Mouse (Mus musculus): ENCODE results near the gene Ptchd4. TPM values are rescaled to one million over a fixed set of nuclear protein-coding genes. Genes with fewer than 3 reads are reported as not detected.

Gene Ptchd4
- polyA plus RNA-seq, 1 experiment from 2014 or later = 0.70 TPM

- no peak overlapping the region for H3K9ac ChIP-seq (ENCODE audit: low read depth, low read length)
- WGBS = 53% methylated on average over 5 of the region's 5 CpGs
- peak; percentile 88 for ATAC-seq (ENCODE audit: low FRiP score, low TSS enrichment)
- no peaks in the 10 kb centered on the region; the same call in 1 of the 2 replicates for H3K27me3 ChIP-seq (ENCODE audit: control insufficient read depth, insufficient read depth, low read length)
- no peaks in the 10 kb centered on the region for H3K4me1 ChIP-seq (ENCODE audit: control insufficient read depth, insufficient read depth, low read length)
- no peak overlapping the region for H3K4me2 ChIP-seq (replicated peaks; ENCODE audit: low read depth, low read length)
- H3K4me3 ChIP-seq (ENCODE audit: low read length) = no peak overlapping the region
- H3K9me3 ChIP-seq (ENCODE audit: control insufficient read depth, low read length) = no peaks in the 10 kb centered on the region
- no peak overlapping the region for H3K27ac ChIP-seq (ENCODE audit: low read depth, low read length)
- H3K36me3 ChIP-seq (ENCODE audit: control insufficient read depth, insufficient read depth, low read length) = no peaks in the 10 kb centered on the region
Observed at GRCm38 (mm10) chr17:42480173-42480991, 164.6 kb downstream of the Ptchd4 start.

GRCm38 (mm10) chr17:42509356-42510262, 193.9 kb downstream of the Ptchd4 start:
- ATAC-seq (ENCODE audit: low FRiP score, low TSS enrichment) = no peak

GRCm38 (mm10) chr17:42530147-42530546, 214.4 kb downstream of the Ptchd4 start:
- Histone ChIP-seq H3K27me3 (ENCODE audit: control insufficient read depth, insufficient read depth, low read length) (no peaks in the 10 kb centered on the region), H3K4me2 (replicated peaks; ENCODE audit: low read depth, low read length) (no peak overlapping the region), H3K9me3 (ENCODE audit: control insufficient read depth, low read length) (no peaks in the 10 kb centered on the region), H3K9ac (ENCODE audit: low read depth, low read length) (no peak overlapping the region), H3K4me3 (ENCODE audit: low read length) (no peak overlapping the region), H3K27ac (ENCODE audit: low read depth, low read length) (no peak overlapping the region), H3K4me1 (ENCODE audit: control insufficient read depth, insufficient read depth, low read length) (no peaks in the 10 kb centered on the region), H3K36me3 (ENCODE audit: control insufficient read depth, insufficient read depth, low read length) (no peaks in the 10 kb centered on the region)
- 36% methylated on average over 5 of the region's 5 CpGs for WGBS
- peak; percentile 73; the same call in 1 of the 2 replicates for ATAC-seq (ENCODE audit: low FRiP score, low TSS enrichment)

More at GRCm38 (mm10) chr17:42509356-42510262, 193.9 kb downstream of the Ptchd4 start:
- no peak overlapping the region for H3K4me2 ChIP-seq (replicated peaks; ENCODE audit: low read depth, low read length)
- H3K9ac ChIP-seq (ENCODE audit: low read depth, low read length) = no peak overlapping the region
- no peaks in the 10 kb centered on the region for H3K36me3 ChIP-seq (ENCODE audit: control insufficient read depth, insufficient read depth, low read length)
- no peaks in the 10 kb centered on the region for H3K27me3 ChIP-seq (ENCODE audit: control insufficient read depth, insufficient read depth, low read length)
- no peaks in the 10 kb centered on the region for H3K4me1 ChIP-seq (ENCODE audit: control insufficient read depth, insufficient read depth, low read length)
- WGBS = 77% methylated on average over 9 of the region's 9 CpGs
- H3K4me3 ChIP-seq (ENCODE audit: low read length) = no peak overlapping the region
- no peaks in the 10 kb centered on the region for H3K9me3 ChIP-seq (ENCODE audit: control insufficient read depth, low read length)
- no peak overlapping the region for H3K27ac ChIP-seq (ENCODE audit: low read depth, low read length)

- Histone ChIP-seq H3K4me2 (replicated peaks; ENCODE audit: low read depth, low read length) (no peak overlapping the region), H3K9me3 (ENCODE audit: control insufficient read depth, low read length) (no peaks in the 10 kb centered on the region), H3K4me3 (ENCODE audit: low read length) (no peak overlapping the region), H3K27me3 (ENCODE audit: control insufficient read depth, insufficient read depth, low read length) (no peaks in the 10 kb centered on the region), H3K36me3 (ENCODE audit: control insufficient read depth, insufficient read depth, low read length) (no peaks in the 10 kb centered on the region), H3K27ac (ENCODE audit: low read depth, low read length) (no peak overlapping the region), H3K4me1 (ENCODE audit: control insufficient read depth, insufficient read depth, low read length) (no peaks in the 10 kb centered on the region), H3K9ac (ENCODE audit: low read depth, low read length) (no peak overlapping the region)
- 91% methylated on average over 2 of the region's 2 CpGs for WGBS
- no peak for ATAC-seq (ENCODE audit: low FRiP score, low TSS enrichment)
Observed at GRCm38 (mm10) chr17:42549578-42549977, 233.8 kb downstream of the Ptchd4 start.

Data from kidney, embryonic 14.5 days (tissue).